Mouse (Mus musculus) lung, postnatal 0 days (tissue): ENCODE results near the gene Psmd11.

Experiments
- CTCF ChIP-seq: IDR thresholded peaks from 2 replicates; pipeline ENCODE4 v1.5.1; 2016; ENCODE audit warnings: antibody characterized with exemption, mild to moderate bottlenecking
- EP300 ChIP-seq: IDR thresholded peaks from 2 replicates; pipeline ENCODE4 v1.6.1; 2016; ENCODE audit warnings: antibody characterized with exemption, mild to moderate bottlenecking, control low read depth

GRCm38 (mm10) chr11:80424691-80425090, 3.7 kb upstream of the Psmd11 start:
- TF ChIP-seq CTCF (no peak), EP300 (no peak)
